Mouse (Mus musculus): ENCODE measurements around the gene Tfpt.

GRCm38 (mm10) chr7:3587292-3587691 lies 42.4 kb downstream of the Tfpt start:
- TF ChIP-seq TAL1 (IDR thresholded peaks at IDR 0.05; ENCODE audit: low read length) (no peak), GATA1 (IDR thresholded peaks at IDR 0.05; ENCODE audit: low read length) (no peak)
